In the genomic region with DNA sequence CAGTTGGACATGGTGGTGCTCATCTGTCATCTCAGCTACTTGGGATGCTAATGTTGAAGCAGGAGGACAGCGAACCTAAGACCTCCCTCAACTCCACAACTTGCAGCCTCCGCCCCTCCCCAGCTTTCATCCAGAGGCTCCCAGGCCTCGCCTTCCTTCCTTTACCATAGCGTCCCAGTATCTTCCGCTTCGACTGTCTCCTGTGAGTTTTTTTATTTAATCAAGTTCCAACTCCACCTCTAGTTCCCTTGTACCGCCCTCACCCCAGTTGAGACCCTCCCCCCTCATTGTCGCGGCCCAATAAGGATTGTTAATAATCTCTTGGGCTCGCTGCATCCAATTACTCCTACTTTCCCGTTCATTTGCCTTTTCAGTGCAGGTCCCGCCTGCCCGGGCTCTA, we compare ENCODE assay signal across 8 mouse cellular contexts. TPM values are rescaled to one million over a fixed set of nuclear protein-coding genes. Genes with fewer than 3 reads are reported as not detected.
A peak's percentile ranks its signal among the peaks of the same experiment; 100 is the strongest.
DNase-seq lines count a peak whose midpoint lies in the region; ATAC-seq and TF ChIP-seq lines count a peak whose summit lies in the region.

No protein-coding gene starts in this region.

- H3K4me2 ChIP-seq in heart, postnatal 0 days (ENCODE audit: low read depth, low read length), result 0 out of 2 replicates have a peak overlapping the region, but pooled peaks have one; percentile 91
- H3K4me2 ChIP-seq in forebrain, embryonic 11.5 days (ENCODE audit: low read depth, low read length, severe bottlenecking), result peak overlapping the region; percentile 99

- H3K4me3 ChIP-seq in heart, postnatal 0 days (ENCODE audit: low read depth, low read length), result no peak overlapping the region
- H3K4me3 ChIP-seq in forebrain, embryonic 11.5 days (ENCODE audit: low read depth, low read length), result peak overlapping the region; percentile 58; the same call in 1 of the 2 replicates
- H3K4me3 ChIP-seq in olfactory bulb, adult 2 months (ENCODE audit: insufficient read depth, low read depth, low read length), result peak overlapping the region; percentile 90
- H3K4me3 ChIP-seq in lung, adult 2 months (replicated peaks; ENCODE audit: extremely low read depth, low read depth, low read length), result no peak overlapping the region

- TF ChIP-seq POLR2A in olfactory bulb, adult 2 months (IDR thresholded peaks at IDR 0.05; ENCODE audit: insufficient read depth, low read depth, low read length), result no peak
- no peak for TF ChIP-seq POLR2A in lung, adult 2 months (IDR thresholded peaks at IDR 0.05; ENCODE audit: borderline replicate concordance, extremely low read depth, low read depth, low read length)

- TF ChIP-seq EP300 in heart, postnatal 0 days (IDR thresholded peaks at IDR 0.05; ENCODE audit: low read depth), result no peak

- H3K27ac ChIP-seq in heart, postnatal 0 days (ENCODE audit: low read depth), result no peak overlapping the region
- H3K27ac ChIP-seq in forebrain, embryonic 11.5 days (ENCODE audit: low read depth, low read length), result no peak overlapping the region
- H3K27ac ChIP-seq in olfactory bulb, adult 2 months (ENCODE audit: insufficient read depth, low read depth, low read length), result 0 out of 2 replicates have a peak overlapping the region, but pooled peaks have one; percentile 47

- no peaks in the 10 kb centered on the region for H3K9me3 ChIP-seq in heart, postnatal 0 days (replicated peaks; ENCODE audit: control insufficient read depth, low read length)
- H3K9me3 ChIP-seq in forebrain, embryonic 11.5 days (ENCODE audit: control insufficient read depth, low read length), result no peaks in the 10 kb centered on the region

- no peak for DNase-seq in heart, postnatal 0 days (ENCODE audit: low spot score)
- no peak for DNase-seq in heart, adult 8-10 months (ENCODE audit: low spot score)
- peak; percentile 36 for DNase-seq in Muller cell, postnatal 12 days (ENCODE audit: inconsistent ontology term)
- no peak for DNase-seq in forebrain, embryonic 11.5 days (ENCODE audit: low spot score)
- peak; percentile 43 to 74 for DNase-seq in kidney, postnatal 25 days
- DNase-seq in spleen, adult 18-20 months, result no peak
- no peak for DNase-seq in lung, adult 2 months

- 6% methylated on average over 13 of the region's 13 CpGs for WGBS in heart, postnatal 0 days
- WGBS in forebrain, embryonic 11.5 days, result under 1% methylated on average over 13 of the region's 13 CpGs
- WGBS in olfactory bulb, adult 2 months, result 5% methylated on average over 13 of the region's 13 CpGs
- 10% methylated on average over 13 of the region's 13 CpGs for WGBS in lung, adult 2 months

- H3K9ac ChIP-seq in heart, postnatal 0 days (replicated peaks; ENCODE audit: low read depth, low read length), result no peak overlapping the region
- no peak overlapping the region for H3K9ac ChIP-seq in forebrain, embryonic 11.5 days (ENCODE audit: low read length)

- TF ChIP-seq CTCF in heart, postnatal 0 days (IDR thresholded peaks at IDR 0.05; ENCODE audit: low read depth), result no peak
- no peak for TF ChIP-seq CTCF in olfactory bulb, adult 2 months (IDR thresholded peaks at IDR 0.05; ENCODE audit: insufficient read depth, low read depth, low read length)
- TF ChIP-seq CTCF in lung, adult 2 months (IDR thresholded peaks at IDR 0.05; ENCODE audit: insufficient read depth, low read length), result no peak

- ATAC-seq in heart, postnatal 0 days (ENCODE audit: insufficient read depth, low read depth), result no peak
- ATAC-seq in forebrain, embryonic 11.5 days (replicated peaks; ENCODE audit: low FRiP score), result no peak

- H3K36me3 ChIP-seq in heart, postnatal 0 days (replicated peaks; ENCODE audit: control insufficient read depth, insufficient read depth, low read length), result no peaks in the 10 kb centered on the region
- no peaks in the 10 kb centered on the region for H3K36me3 ChIP-seq in forebrain, embryonic 11.5 days (ENCODE audit: control insufficient read depth, insufficient read depth, low read length)

- H3K27me3 ChIP-seq in heart, postnatal 0 days (ENCODE audit: control insufficient read depth, insufficient read depth, low read length), result peaks cover 91% of the 10 kb centered on the region
- H3K27me3 ChIP-seq in forebrain, embryonic 11.5 days (ENCODE audit: control insufficient read depth, insufficient read depth, low read length), result peaks cover 37% of the 10 kb centered on the region

- peaks cover 12% of the 10 kb centered on the region for H3K4me1 ChIP-seq in heart, postnatal 0 days (ENCODE audit: control insufficient read depth, insufficient read depth)
- peaks cover 32% of the 10 kb centered on the region; the same call in 1 of the 2 replicates for H3K4me1 ChIP-seq in forebrain, embryonic 11.5 days (replicated peaks; ENCODE audit: control insufficient read depth, insufficient read depth, low read length)
- peaks cover 55% of the 10 kb centered on the region for H3K4me1 ChIP-seq in olfactory bulb, adult 2 months (ENCODE audit: control insufficient read depth, insufficient read depth, low read length)
- H3K4me1 ChIP-seq in lung, adult 2 months (ENCODE audit: control insufficient read depth, insufficient read depth, low read length), result peaks cover 7% of the 10 kb centered on the region

RNA-seq across cellular contexts. Expression of gene Kcnc3, which starts 0.5 kb away (rescaled TPM):
- total RNA-seq in heart, postnatal 0 days (2014; rRNA removed; ENCODE audit: low replicate concordance), result not detected in 2 replicates
- not detected in 2 replicates for polyA plus RNA-seq in heart, postnatal 0 days (2015; fragmentation: Nextera tagmentation; extraction: Ambion mirVana)
- total RNA-seq in heart, adult 8-10 months (2022), result 1 to 10 TPM; 2.7 to 4.0 (median 2.7) TPM
- polyA plus RNA-seq in forebrain, embryonic 11.5 days (2014; fragmentation: Nextera tagmentation; extraction: Ambion mirVana), result 1.8 and 2.0 TPM in 2 replicates
- polyA plus RNA-seq in olfactory bulb, adult 2 months (2012; ENCODE audit: insufficient read depth, insufficient read length, low replicate concordance, missing spikeins), result not detected in 2 replicates
- polyA plus RNA-seq in lung, adult 2 months (2012; rRNA removed), result 36.0 and 42.5 TPM in 2 replicates

RNA-seq across cellular contexts. Expression of gene Napsa, which starts 17.8 kb away (rescaled TPM):
- total RNA-seq in heart, postnatal 0 days (2014; rRNA removed; ENCODE audit: low replicate concordance), result 1.2 TPM in 1 of 2 replicates, not detected in the other
- 0.65 and 0.81 TPM in 2 replicates for polyA plus RNA-seq in heart, postnatal 0 days (2015; fragmentation: Nextera tagmentation; extraction: Ambion mirVana)
- 1 to 10 TPM in 1 of 4 experiments, under 1 TPM in 3; 0.28 to 1.9 (median 0.37) TPM for total RNA-seq in heart, adult 8-10 months (2022)
- polyA plus RNA-seq in forebrain, embryonic 11.5 days (2014; fragmentation: Nextera tagmentation; extraction: Ambion mirVana), result 0.68 and 0.92 TPM in 2 replicates
- polyA plus RNA-seq in olfactory bulb, adult 2 months (2012; ENCODE audit: insufficient read depth, insufficient read length, low replicate concordance, missing spikeins), result not detected in 2 replicates
- 576 and 610 TPM in 2 replicates for polyA plus RNA-seq in lung, adult 2 months (2012; rRNA removed)

RNA-seq across cellular contexts. Expression of gene Nr1h2, which starts 36.2 kb away (rescaled TPM):
- 60.9 and 70.3 TPM in 2 replicates for total RNA-seq in heart, postnatal 0 days (2014; rRNA removed; ENCODE audit: low replicate concordance)
- 50.1 and 51.3 TPM in 2 replicates for polyA plus RNA-seq in heart, postnatal 0 days (2015; fragmentation: Nextera tagmentation; extraction: Ambion mirVana)
- 10 to 100 TPM; 42.6 to 56.6 (median 45.5) TPM for total RNA-seq in heart, adult 8-10 months (2022)
- 72.3 and 76.4 TPM in 2 replicates for polyA plus RNA-seq in forebrain, embryonic 11.5 days (2014; fragmentation: Nextera tagmentation; extraction: Ambion mirVana)
- not detected in 2 replicates for polyA plus RNA-seq in olfactory bulb, adult 2 months (2012; ENCODE audit: insufficient read depth, insufficient read length, low replicate concordance, missing spikeins)
- 194 and 216 TPM in 2 replicates for polyA plus RNA-seq in lung, adult 2 months (2012; rRNA removed)

RNA-seq across cellular contexts. Expression of gene Pold1, which starts 41.3 kb away (rescaled TPM):
- total RNA-seq in heart, postnatal 0 days (2014; rRNA removed; ENCODE audit: low replicate concordance), result 36.1 and 41.8 TPM in 2 replicates
- polyA plus RNA-seq in heart, postnatal 0 days (2015; fragmentation: Nextera tagmentation; extraction: Ambion mirVana), result 18.3 and 18.9 TPM in 2 replicates
- 10 to 100 TPM; 13.4 to 15.9 (median 14.9) TPM for total RNA-seq in heart, adult 8-10 months (2022)
- polyA plus RNA-seq in forebrain, embryonic 11.5 days (2014; fragmentation: Nextera tagmentation; extraction: Ambion mirVana), result 124 and 133 TPM in 2 replicates
- polyA plus RNA-seq in olfactory bulb, adult 2 months (2012; ENCODE audit: insufficient read depth, insufficient read length, low replicate concordance, missing spikeins), result not detected in 2 replicates
- polyA plus RNA-seq in lung, adult 2 months (2012; rRNA removed), result 34.3 and 38.3 TPM in 2 replicates

RNA-seq across cellular contexts. Expression of gene Spib, which starts 58.1 kb away (rescaled TPM):
- 1.2 and 2.6 TPM in 2 replicates for total RNA-seq in heart, postnatal 0 days (2014; rRNA removed; ENCODE audit: low replicate concordance)
- polyA plus RNA-seq in heart, postnatal 0 days (2015; fragmentation: Nextera tagmentation; extraction: Ambion mirVana), result 0.11 and 0.12 TPM in 2 replicates
- 1 to 10 TPM in 1 of 4 experiments, under 1 TPM in 3; 0.13 to 1.3 (median 0.27) TPM for total RNA-seq in heart, adult 8-10 months (2022)
- polyA plus RNA-seq in forebrain, embryonic 11.5 days (2014; fragmentation: Nextera tagmentation; extraction: Ambion mirVana), result 0.13 and 0.23 TPM in 2 replicates
- polyA plus RNA-seq in olfactory bulb, adult 2 months (2012; ENCODE audit: insufficient read depth, insufficient read length, low replicate concordance, missing spikeins), result not detected in 2 replicates
- polyA plus RNA-seq in lung, adult 2 months (2012; rRNA removed), result 11.2 and 11.7 TPM in 2 replicates

Comparison
In these comparisons a context has a peak if more than half of its experiments do, and no peak if none do; other contexts are left out.
1. DNase-seq: peak in Muller cell, postnatal 12 days (single experiment) and kidney, postnatal 25 days (2 of 2); none in heart, postnatal 0 days (single experiment), heart, adult 8-10 months (single experiment), forebrain, embryonic 11.5 days (single experiment), spleen, adult 18-20 months (0 of 2) and lung, adult 2 months (single experiment).
2. H3K4me3 ChIP-seq: peak in forebrain, embryonic 11.5 days (single experiment) and olfactory bulb, adult 2 months (single experiment); none in heart, postnatal 0 days (single experiment) and lung, adult 2 months (single experiment).
3. RNA of gene Napsa, which starts 17.8 kb away (polyA plus RNA-seq): 576 to 610 TPM in lung, adult 2 months; 0.65 to 0.81 TPM in heart, postnatal 0 days, 0.68 to 0.92 TPM in forebrain, embryonic 11.5 days and not detected in olfactory bulb, adult 2 months; every median in the first group is over 100 times any median in the second.